Mouse (Mus musculus): ENCODE data around the gene Acap2. TPM values are rescaled to one million over a fixed set of nuclear protein-coding genes. Genes with fewer than 3 reads are reported as not detected.

The Acap2 gene
- total RNA-seq, 2 experiments from 2014 or later = 18.2 to 23.9 TPM

DNA sequence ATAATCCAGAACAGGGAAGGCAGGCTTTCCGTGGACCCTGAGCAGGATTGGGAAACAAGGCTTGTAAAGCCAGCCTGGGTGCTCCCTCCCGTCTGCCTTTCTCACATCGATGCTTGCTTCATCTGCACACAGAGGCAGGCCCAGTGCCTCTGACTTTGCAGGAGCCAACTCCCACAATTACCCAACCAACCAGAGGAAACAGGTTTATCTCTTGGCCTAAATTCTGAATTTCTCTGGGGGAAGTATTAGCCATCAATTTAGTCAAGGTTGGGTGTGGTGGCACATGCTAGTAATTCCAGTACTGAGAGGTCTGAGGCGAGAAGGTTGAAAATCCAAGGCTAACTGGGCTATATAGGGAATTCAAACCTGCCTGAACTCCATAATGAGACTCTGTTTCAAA, 9.4 kb upstream of the Acap2 start:
- intact Hi-C loops (cut with DNase I) = no loop called here
- peak; percentile 46 for DNase-seq (ENCODE audit: low spot score)

DNA sequence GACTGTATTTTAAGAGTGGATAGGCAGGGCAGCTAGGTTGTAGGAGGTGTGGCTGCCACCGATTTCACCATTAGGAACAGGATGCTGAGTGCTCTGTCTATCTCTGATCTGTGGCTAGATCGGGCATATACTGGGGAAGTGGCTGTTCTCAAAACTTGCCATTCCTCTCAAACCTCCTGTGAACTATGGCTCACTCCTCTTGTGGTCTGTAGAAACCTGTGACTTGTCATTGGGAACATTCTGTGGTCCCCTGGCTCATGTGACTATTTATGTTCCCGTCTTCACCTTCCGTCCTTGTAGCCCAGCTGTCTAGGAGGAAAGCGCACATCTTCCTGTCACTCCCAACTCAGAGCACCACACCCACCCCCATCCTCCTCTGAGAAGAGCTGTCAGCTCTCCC, 8.9 kb upstream of the Acap2 start:
- intact Hi-C loops (cut with DNase I) = no loop called here
- no peak for DNase-seq (ENCODE audit: low spot score)

DNA sequence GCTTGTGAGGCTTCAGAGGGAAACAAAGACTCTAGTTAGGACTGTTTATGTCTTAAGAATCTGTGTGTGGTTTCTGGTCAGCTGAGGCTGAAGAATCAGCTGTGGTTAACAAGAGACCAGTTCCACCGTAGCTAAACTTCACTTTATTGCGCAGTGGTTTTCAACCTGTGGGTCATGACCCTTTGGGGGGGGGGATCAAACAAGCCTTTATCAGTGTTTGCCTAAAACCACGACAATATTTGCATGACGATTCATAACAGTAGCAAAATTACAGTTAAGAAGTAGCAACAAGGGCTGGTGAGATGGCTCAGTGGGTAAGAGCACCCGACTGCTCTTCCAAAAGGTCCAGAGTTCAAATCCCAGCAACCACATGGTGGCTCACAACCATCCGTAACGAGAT, 4.7 kb upstream of the Acap2 start:
- intact Hi-C loops (cut with DNase I) = no loop called here
- DNase-seq (ENCODE audit: low spot score) = no peak

DNA sequence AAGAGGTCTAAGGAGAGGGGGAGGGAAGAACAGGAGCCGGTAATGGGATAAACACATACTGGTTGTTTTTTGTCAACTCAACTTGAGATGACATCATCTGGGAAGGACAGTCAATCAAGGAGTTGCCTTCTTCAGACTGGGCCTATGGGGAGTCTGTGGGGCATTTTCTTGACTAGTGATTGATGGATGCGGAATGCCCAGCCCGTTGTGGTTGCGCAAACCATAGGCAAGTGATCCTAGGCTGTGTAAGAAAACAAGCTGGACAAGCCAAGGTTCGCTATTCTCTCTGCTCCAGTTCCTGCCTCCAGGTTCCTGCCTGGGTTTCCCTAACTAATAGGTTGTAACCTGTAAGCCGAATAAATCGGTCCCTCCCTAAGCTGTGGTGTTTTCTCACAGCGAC, 4.1 kb upstream of the Acap2 start:
- no peak for DNase-seq (ENCODE audit: low spot score)
- intact Hi-C loops (cut with DNase I) = no loop called here

DNA sequence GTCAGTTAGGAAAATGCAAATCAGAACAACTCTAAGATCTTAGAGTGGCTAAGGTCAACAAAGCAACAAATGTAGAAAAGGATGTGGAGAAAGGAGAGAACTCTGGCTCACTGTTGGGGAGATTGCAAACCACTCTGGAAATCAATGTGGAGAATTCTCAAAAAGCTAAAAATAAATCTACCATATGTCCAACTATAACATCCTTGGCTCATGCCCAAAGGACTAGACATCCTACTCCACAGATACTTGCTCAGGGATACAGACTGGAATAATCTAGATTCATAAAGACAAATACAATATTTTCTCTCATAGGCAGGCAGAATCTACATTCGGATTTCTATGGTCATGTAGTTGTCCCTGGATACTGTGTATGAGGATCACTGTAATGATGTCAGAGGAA, 3.2 kb upstream of the Acap2 start:
- intact Hi-C loops (cut with DNase I) = loop anchor here (5.0 kb wide), 2 partner anchors 68 to 122 kb away; partner anchors contain the start of gene Xxylt1
- DNase-seq (ENCODE audit: low spot score) = no peak

DNA sequence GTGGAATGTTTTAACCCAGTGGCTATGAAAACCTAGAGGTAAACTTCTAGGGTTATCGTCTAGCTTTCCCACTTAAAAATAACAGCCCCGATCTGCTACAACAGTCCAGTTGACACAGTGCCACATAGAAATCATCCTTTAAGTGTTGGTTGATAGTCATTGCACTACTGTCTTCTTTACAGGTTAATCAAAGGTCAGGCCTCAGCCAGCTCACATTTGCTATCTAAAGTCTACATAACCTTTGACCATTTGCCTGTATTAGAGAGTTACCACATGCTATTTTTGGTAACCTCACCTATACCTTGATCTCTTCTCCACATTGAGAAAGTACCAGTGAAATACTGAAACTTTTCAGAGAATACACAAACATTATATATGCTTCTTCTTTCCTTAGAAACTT, 659 bp upstream of the Acap2 start:
- DNase-seq (ENCODE audit: low spot score) = no peak
- intact Hi-C loops (cut with DNase I) = loop anchor here (5.0 kb wide), 2 partner anchors 71 to 119 kb away; partner anchors contain the start of gene Xxylt1

DNA sequence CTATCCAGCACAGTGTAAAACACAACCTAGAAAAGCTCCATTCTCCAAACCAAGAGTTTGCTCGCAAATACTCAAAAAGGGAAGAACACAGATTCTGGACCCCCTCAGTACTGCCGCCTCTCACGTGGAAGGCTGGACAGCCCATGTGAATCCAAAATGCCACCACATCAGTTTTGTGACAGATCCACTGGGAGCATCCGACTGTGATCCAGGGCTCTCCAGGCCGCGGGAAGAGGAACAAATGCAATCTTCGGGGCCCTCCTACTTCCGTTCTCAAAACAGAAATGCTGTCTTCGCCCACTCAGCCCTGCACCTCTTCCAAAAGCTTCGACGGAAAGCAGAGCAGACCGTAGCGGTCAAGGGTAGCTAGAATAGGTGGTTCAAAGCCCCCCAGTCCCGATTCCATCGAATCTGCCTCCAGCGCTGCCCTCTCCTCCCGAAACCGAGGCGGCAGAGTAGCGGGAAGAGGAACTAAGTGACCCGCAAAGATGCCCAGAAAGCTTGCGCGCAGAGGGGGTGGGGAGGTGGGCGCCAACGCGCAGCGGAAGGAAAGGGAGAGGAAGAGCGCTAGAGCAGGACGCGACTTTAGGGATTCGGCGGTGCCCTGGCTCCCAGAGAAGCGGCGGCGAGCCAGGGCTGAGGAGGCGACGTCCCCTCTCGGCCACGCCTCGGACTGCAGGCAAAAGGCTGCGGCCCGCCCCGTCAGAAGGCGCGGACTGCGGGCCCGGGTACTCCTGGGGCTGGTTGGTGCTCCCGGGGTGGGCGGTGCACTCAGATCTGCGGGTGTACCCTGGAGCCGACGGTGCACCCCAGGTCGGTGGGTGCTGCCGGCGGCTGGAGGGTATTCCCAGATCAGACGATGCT, 887 bp downstream of the Acap2 start:
- DNase-seq (ENCODE audit: low spot score) = peak; percentile 54
- intact Hi-C loops (cut with DNase I) = loop anchor here (5.0 kb wide), 2 partner anchors 72 to 118 kb away; partner anchors contain the start of gene Xxylt1

DNA sequence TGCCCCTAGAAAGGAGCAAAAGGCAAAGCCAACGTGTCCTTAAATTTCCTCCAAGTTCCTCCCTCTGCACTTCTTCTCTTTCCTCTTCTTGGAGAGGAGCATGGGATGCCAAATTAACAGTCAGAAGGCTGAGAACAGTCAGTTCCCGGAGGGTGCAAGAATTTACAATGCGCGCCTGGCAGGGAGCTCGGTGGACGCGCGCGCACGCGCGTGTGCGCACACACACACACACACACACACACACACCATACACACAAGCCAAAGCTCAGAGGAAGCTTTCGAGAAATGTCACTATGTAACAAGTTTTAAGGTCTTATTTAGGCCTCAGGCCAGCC, 1.5 kb downstream of the Acap2 start:
- peak; percentile 31 for DNase-seq (ENCODE audit: low spot score)
- intact Hi-C loops (cut with DNase I) = no loop called here

DNA sequence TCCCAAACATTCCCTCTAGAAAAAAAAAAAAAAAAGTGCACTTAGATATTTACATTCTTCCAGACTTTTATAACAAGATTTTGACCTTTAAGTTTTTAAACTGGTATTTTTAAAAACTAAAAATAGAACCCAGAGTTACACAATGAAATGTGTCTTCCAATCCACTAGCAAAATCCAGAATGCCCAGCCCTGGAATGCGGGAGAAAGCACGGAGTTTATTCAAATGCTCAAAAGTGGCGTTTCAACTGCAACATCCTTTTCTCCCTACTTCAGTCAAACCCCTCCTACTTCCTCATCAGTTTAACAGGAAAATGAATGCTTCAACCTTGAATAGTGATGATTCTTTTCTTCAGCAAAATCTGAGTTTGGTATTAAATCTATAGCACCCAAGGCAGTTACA, 4.1 kb downstream of the Acap2 start:
- no peak for DNase-seq (ENCODE audit: low spot score)
- intact Hi-C loops (cut with DNase I) = no loop called here

DNA sequence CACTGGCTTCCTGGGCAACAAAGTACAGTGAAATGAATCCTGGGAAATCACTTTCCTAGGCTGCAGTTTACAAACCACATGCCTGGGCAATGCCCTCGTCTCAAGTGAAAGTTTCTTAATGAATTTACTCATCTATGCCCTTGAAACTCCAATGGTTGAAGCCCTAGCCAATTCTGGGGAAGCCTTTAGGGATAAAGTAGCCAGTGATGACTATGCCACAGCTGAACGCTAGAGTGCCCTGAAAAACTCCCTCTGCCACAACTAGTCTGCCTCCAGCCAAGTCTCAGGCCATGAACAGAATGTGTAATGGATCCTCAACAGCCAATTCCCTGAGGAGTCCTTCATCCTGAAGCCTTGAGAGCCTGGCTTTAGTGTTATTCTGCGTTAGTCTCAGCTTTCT, 8.5 kb downstream of the Acap2 start:
- intact Hi-C loops (cut with DNase I) = no loop called here
- DNase-seq (ENCODE audit: low spot score) = no peak

DNA sequence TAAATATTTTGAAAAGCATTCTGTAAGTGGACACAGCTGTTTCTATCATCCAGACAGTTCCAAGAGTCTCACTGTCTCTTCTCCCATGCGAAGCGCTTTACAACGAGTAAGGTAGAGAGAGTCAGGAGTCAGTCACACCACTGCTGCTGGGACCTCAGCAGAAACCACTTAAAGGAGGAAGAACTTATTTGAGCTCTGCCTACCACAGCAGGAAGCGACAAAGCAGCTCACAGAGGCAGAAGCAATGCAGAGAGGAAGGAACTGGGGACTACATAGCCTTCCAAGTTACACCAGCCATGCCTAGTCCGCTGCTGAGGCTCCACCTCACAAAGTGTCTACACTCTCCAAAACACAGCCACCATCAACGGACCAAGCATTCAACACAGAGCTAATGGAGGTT, 9.2 kb downstream of the Acap2 start:
- DNase-seq (ENCODE audit: low spot score) = no peak
- intact Hi-C loops (cut with DNase I) = no loop called here

DNA sequence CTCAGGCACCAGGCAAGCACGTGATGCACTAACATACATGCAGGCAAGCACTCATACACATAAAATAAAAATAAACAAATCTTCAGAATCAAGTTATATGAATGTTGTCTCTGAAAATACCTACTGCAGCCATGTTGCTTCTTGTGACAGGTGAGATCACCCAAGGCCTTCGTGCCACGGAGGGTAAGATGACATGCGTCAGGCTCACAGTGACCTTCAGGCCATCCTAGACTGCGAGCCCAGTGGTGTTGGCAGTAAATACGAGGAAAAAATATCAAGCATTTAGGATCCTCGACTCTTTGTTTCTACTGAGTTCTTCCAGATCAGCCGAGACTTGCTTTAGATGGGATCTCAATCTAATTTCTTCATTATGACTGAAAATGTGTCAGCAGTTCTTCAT, 10.6 kb downstream of the Acap2 start:
- intact Hi-C loops (cut with DNase I) = no loop called here
- DNase-seq (ENCODE audit: low spot score) = no peak

DNA sequence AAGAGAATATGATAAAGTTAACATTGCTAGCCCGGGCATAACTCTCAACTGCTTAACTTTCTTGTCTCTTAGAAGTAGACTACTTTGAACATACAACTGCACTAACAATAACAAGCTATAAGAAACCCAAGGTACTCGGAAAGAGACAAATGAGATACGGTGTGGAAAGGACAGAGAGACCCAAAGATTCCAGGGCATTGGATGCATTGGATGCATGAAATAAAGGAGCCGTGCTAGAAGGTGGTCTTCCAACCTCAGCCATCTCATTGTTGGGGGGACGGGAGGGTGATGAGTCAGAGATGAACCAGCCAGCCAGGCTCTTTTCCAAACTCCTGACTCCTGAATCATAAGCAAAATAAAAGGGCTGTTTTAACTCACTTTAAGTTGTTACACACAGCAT, 11.8 kb downstream of the Acap2 start:
- intact Hi-C loops (cut with DNase I) = no loop called here
- DNase-seq (ENCODE audit: low spot score) = no peak

DNA sequence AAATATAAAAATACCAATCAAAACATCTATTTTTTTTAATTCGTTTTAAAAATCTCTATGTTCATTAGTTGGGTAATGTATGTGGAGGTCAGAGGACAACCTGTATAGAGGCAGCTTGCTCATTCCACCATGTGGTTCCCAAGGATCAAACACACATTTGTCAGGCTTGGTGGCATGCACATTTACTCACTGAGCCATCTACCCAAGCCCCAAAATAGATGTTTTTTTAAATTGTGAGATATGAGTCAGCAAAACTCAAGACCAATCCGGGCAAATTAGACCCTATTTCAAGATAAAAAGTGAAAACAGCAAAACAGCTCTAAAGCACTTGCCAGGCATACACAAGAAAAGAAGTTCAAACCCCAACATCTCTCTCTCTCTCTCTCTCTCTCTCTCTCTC, 12.2 kb downstream of the Acap2 start:
- intact Hi-C loops (cut with DNase I) = no loop called here
- no peak for DNase-seq (ENCODE audit: low spot score)

DNA sequence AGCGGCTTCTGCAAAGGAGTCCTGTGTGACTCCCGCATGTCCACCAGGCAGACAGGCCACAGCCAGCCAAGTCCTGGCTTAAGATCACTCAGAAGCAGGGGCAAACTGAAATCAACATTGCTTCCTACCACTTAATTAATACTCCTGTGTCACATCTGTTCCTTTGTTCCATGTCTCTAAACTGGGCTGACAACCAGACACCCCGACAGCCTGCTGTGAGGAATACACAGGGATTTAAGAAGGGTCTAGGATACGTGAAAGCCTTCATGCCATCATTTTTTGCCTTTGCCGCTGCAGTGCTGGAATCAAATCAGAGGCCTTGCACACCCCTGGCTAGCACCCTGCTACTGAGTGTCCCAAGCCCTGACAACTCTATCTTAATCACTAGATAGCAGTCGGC, 12.8 kb downstream of the Acap2 start:
- DNase-seq (ENCODE audit: low spot score) = no peak
- intact Hi-C loops (cut with DNase I) = no loop called here

DNA sequence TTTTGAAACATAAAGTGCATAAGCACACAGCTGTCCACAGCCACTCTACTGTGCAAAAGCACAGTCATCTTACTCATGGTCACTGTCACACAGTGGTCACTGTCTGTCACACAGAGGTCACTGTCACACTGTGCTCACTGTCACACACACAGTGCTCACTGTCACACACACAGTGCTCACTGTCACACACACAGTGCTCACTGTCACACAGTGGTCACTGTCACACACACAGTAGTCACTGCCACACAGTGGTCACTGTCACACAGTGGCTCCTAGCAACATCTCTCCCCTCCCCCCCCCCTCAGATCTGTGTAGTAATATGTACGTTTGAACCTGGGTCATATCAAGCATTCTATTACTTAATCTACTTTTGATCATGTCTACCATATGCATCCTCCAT, 13.9 kb downstream of the Acap2 start:
- intact Hi-C loops (cut with DNase I) = no loop called here
- DNase-seq (ENCODE audit: low spot score) = no peak

DNA sequence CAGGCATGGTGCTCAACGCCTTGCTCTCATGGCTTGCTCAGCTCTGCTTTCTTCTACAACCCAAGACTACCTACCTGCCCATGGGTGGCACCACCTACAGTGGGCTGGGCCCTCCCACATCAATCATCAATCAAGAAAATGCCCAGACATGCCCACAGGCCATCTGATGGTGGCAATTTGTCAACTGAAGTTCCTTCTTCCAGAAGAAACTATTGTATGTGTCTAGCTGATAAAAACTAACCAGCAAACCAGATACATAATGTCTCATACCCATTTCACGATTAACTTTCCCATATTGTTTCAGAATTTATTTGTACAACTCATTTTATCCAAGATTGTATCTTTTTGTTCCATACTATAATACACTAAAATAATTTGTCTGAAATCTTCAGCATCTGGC, 15.3 kb downstream of the Acap2 start:
- DNase-seq (ENCODE audit: low spot score) = no peak
- intact Hi-C loops (cut with DNase I) = no loop called here

DNA sequence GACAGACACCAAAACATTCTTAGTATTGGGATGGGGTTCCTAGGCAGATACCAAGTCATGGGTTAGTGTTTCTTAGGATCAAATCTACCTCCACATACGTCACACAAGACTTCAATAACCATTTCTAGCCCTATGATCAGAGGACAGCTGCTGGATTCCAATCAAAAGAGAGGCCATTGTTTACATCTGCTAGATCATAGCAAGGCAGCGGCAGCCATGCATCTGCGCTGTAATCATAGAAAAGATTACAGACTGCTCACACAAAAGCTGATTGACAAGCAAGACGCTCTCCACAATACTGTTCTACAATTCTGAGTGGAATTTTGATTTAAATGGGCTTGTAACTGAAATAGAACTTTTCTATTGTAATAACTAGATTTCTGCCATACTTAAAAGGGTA, 16.3 kb downstream of the Acap2 start:
- DNase-seq (ENCODE audit: low spot score) = no peak
- intact Hi-C loops (cut with DNase I) = no loop called here

DNA sequence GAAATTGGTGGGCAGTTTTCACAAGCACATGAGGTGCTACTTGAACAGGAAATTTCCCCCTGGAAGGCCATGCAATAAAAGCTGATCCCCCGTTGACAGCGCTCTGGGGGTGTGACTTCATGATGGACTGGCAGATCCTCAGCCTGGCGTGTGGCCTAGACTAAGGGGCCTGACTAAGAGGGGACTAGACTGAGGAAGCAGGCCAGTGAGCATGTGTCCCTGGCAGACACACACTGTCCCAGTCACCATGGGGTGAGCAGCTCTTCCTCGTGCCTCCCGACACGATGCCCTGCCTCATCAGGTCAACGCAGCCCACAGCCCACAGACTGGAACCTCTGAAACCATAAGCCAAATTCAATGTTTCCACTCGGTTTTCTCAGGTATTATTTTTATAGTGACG, 18.5 kb downstream of the Acap2 start:
- no peak for DNase-seq (ENCODE audit: low spot score)

DNA sequence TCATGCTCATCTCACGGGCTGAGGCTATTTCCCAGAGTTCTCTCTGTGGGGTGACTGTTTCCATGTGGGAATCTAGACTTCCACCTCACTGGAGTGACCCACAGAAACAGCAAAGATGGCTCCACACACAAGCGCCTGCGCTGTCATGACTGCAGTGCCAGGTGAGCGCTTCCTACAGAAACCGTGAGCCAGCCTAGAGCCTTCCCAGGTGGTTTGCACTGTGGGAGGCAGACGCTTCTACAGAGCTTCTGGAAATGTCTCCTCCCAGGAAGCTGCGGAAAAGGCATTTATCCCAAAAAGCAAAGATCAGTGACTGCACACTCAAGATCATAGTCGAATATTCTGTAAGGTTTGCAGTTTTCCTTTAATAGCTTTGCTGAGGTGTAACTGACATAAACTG, 20.2 kb downstream of the Acap2 start:
- intact Hi-C loops (cut with DNase I) = no loop called here
- no peak for DNase-seq (ENCODE audit: low spot score)

More for the DNA sequence above, 18.5 kb downstream of the Acap2 start:
- intact Hi-C loops (cut with DNase I) = no loop called here

DNA sequence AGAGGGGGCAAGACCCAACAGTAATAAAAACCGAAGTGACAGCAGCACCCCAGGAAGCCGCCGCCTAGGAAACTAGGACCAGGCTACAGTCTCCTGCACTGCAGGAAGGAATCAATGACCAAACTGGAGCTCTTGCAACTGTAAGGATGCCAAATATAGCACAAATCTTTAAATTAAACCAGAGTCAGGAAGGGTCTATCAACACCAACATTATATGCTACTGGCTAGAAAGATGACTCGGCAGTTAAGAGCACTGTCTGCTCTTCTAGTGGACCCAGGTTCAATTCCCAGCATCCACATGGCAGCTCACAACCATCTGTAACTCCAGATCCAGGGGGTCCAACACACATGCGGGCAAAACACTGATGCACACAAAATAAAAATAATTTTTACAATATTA, 21.7 kb downstream of the Acap2 start:
- no peak for DNase-seq (ENCODE audit: low spot score)
- intact Hi-C loops (cut with DNase I) = no loop called here

Measured in heart, postnatal 25 days (tissue).